Mouse (Mus musculus) testis, adult 2 months (tissue): ENCODE data around the gene Gm16440. TPM values are rescaled to one million over a fixed set of nuclear protein-coding genes. Genes with fewer than 3 reads are reported as not detected.
"Not testable (repeated sequence)": the region's sequence is repeated elsewhere in the genome, so short reads cannot be mapped to it uniquely, and the experiment has no call there.

ENCODE experiments used
- H3K27ac ChIP-seq: fragments of 200-500 bp; 2 replicates; pipeline ENCODE4 v1.5.1; 2012; ENCODE audit warnings: low read depth, low read length; ENCODE audit not compliant: control insufficient read depth, insufficient read depth
- H3K27me3 ChIP-seq: fragments of 200-500 bp; 2 replicates; pipeline ENCODE4 v1.6.1; 2012; ENCODE audit warnings: mild to moderate bottlenecking, low read length, moderate library complexity; ENCODE audit not compliant: control insufficient read depth, insufficient read depth
- H3K36me3 ChIP-seq: fragments of 200-500 bp; 2 replicates; pipeline ENCODE4 v1.6.1; 2012; ENCODE audit warnings: mild to moderate bottlenecking, low read length; ENCODE audit not compliant: control insufficient read depth, insufficient read depth
- H3K4me1 ChIP-seq: fragments of 200-500 bp; 2 replicates; pipeline ENCODE4 v1.6.1; 2012; ENCODE audit warnings: low read length; ENCODE audit not compliant: control insufficient read depth, insufficient read depth
- H3K4me3 ChIP-seq: fragments of 200-500 bp; 2 replicates; pipeline ENCODE4 v1.5.1; 2012; ENCODE audit warnings: low read depth, mild to moderate bottlenecking, low read length, moderate library complexity, mixed read lengths; ENCODE audit not compliant: control insufficient read depth
- polyA plus RNA-seq: library from polyadenylated mRNA; depleted of rRNA; stranded (reverse); fragments of >200 nt; gene quantifications from 2 replicates; pipeline ENCODE4 v1.2.3, GENCODE M21; 2012; rRNA removed

Gm16440 gene
- 0.15 and 0.43 TPM in 2 replicates for polyA plus RNA-seq

- not testable (repeated sequence) for H3K4me1 ChIP-seq, H3K4me3 ChIP-seq, H3K36me3 ChIP-seq
These were observed at the start of gene Gm16440 for GRCm38 (mm10) chr14:6390219-6390618. Gene Gm16440, minus strand, starts transcription at chr14:6390319.

DNA sequence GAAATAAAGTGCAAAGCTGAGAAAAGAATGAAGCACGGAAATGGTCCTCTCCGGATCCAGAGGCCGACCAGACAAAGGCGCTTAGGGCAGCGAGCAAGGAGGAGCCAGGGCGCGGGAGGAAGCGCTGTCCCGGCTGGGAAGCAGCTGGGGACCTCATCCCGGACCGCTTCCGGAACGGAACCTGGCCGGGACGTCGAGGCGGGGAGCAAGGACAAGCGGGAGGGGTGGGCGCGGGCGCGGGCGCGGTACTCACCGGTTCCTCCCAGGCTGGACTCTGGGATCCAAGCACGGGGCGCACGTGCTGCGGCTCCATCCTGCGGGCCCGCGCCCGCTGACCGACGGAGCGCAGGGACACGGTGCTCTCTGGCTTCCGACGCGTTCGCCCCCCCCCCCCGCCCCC, 36.6 kb upstream of the Gm16440 start:
- not testable (repeated sequence) for H3K27me3 ChIP-seq, H3K4me3 ChIP-seq, H3K4me1 ChIP-seq, H3K36me3 ChIP-seq, H3K27ac ChIP-seq

More at GRCm38 (mm10) chr14:6390219-6390618, at the start of gene Gm16440:
- not testable (repeated sequence) for H3K27me3 ChIP-seq, H3K27ac ChIP-seq

GRCm38 (mm10) chr14:6426353-6426752, 36.2 kb upstream of the Gm16440 start:
- H3K27ac ChIP-seq, H3K4me1 ChIP-seq, H3K4me3 ChIP-seq, H3K36me3 ChIP-seq, H3K27me3 ChIP-seq: not testable (repeated sequence)

- not testable (repeated sequence) for H3K27me3 ChIP-seq, H3K27ac ChIP-seq, H3K4me3 ChIP-seq, H3K36me3 ChIP-seq, H3K4me1 ChIP-seq
These were observed 22.3 kb upstream of the Gm16440 start, which contains the start of gene Gm3591 for GRCm38 (mm10) chr14:6412382-6412781. Gene Gm3591, minus strand, starts transcription at chr14:6412482.

GRCm38 (mm10) chr14:6343578-6343977, 46.5 kb downstream of the Gm16440 start, which contains the start of gene Gm3618:
Gene Gm3618, minus strand, starts transcription at chr14:6343678.
- not testable (repeated sequence) for H3K27me3 ChIP-seq, H3K4me1 ChIP-seq, H3K4me3 ChIP-seq, H3K27ac ChIP-seq, H3K36me3 ChIP-seq

Other genes starting within 250 kb of the Gm16440 start
- gene Gm21560, start 171.0 kb downstream of the Gm16440 start, polyA plus RNA-seq, result 0.67 and 1.2 TPM in 2 replicates
- gene Gm3411, start 103.1 kb downstream of the Gm16440 start, polyA plus RNA-seq, result 4.9 and 7.9 TPM in 2 replicates
- gene Gm21103, start 85.5 kb downstream of the Gm16440 start, polyA plus RNA-seq, result 30.6 and 36.8 TPM in 2 replicates
- 8.6 and 10.2 TPM in 2 replicates for gene Gm3618, start 46.6 kb downstream of the Gm16440 start, polyA plus RNA-seq
- 6.4 and 7.2 TPM in 2 replicates for gene Gm3591, start 22.2 kb upstream of the Gm16440 start, polyA plus RNA-seq
- 0.72 and 0.79 TPM in 2 replicates for gene Gm3594, start 54.3 kb upstream of the Gm16440 start, polyA plus RNA-seq
- gene Gm8356, start 147.0 kb upstream of the Gm16440 start, polyA plus RNA-seq, result 0.52 and 0.99 TPM in 2 replicates
- 1.8 and 2.1 TPM in 2 replicates for gene Gm3629, start 200.3 kb upstream of the Gm16440 start, polyA plus RNA-seq
- gene Gm3460, start 232.1 kb upstream of the Gm16440 start, polyA plus RNA-seq, result 2.7 and 3.3 TPM in 2 replicates